Mouse (Mus musculus): Measurements from ENCODE around the gene Ptk7. TPM values are rescaled to one million over a fixed set of nuclear protein-coding genes. Genes with fewer than 3 reads are reported as not detected.

The Ptk7 gene
- polyA plus RNA-seq, 1 experiment from 2014 or later = 15.3 TPM

- DNase-seq (ENCODE audit: low spot score) (peak; percentile 86), ATAC-seq (no peak; the same call in 1 of the 2 replicates)
- Histone ChIP-seq H3K27ac (ENCODE audit: low read depth, low read length) (peak overlapping the region; percentile 74), H3K9me3 (replicated peaks; ENCODE audit: control insufficient read depth, low read length) (no peaks in the 10 kb centered on the region), H3K9ac (ENCODE audit: low read length) (peak overlapping the region; percentile 77), H3K4me3 (ENCODE audit: low read depth, low read length) (peak overlapping the region; percentile 72), H3K27me3 (replicated peaks; ENCODE audit: control insufficient read depth, insufficient read depth, low read length) (no peaks in the 10 kb centered on the region), H3K36me3 (ENCODE audit: control insufficient read depth, insufficient read depth, low read length) (peaks cover 27% of the 10 kb centered on the region), H3K4me2 (ENCODE audit: low read length) (peak overlapping the region; percentile 86), H3K4me1 (ENCODE audit: control insufficient read depth, insufficient read depth, low read length) (peaks cover 21% of the 10 kb centered on the region)
- 0% methylated on average over 19 of the region's 19 CpGs for WGBS
Observed at GRCm38 (mm10) chr17:46646322-46646662, 17.0 kb upstream of the Ptk7 start.

- DNase-seq (ENCODE audit: low spot score) = peak; percentile 98
- ATAC-seq = peak; percentile 73
- Histone ChIP-seq H3K4me3 (ENCODE audit: low read depth, low read length) (peak within 1 kb of the TSS; percentile 72), H3K4me2 (ENCODE audit: low read length) (peak within 1 kb of the TSS; percentile 86), H3K9ac (ENCODE audit: low read length) (peak within 1 kb of the TSS; percentile 77), H3K9me3 (replicated peaks; ENCODE audit: control insufficient read depth, low read length) (no peaks in the 10 kb centered on the region), H3K36me3 (ENCODE audit: control insufficient read depth, insufficient read depth, low read length) (peaks cover 32% of the 10 kb centered on the region), H3K27ac (ENCODE audit: low read depth, low read length) (peak within 1 kb of the TSS; percentile 74), H3K4me1 (ENCODE audit: control insufficient read depth, insufficient read depth, low read length) (peaks cover 15% of the 10 kb centered on the region), H3K27me3 (replicated peaks; ENCODE audit: control insufficient read depth, insufficient read depth, low read length) (no peaks in the 10 kb centered on the region)
- WGBS = under 1% methylated on average over 53 of the region's 53 CpGs
Observed at GRCm38 (mm10) chr17:46645561-46646321, 16.4 kb upstream of the Ptk7 start, which contains the start of the genes Klc4 and Mrpl2. Gene Klc4, minus strand, starts transcription at chr17:46646022. Gene Mrpl2, plus strand, starts transcription at chr17:46646229.

DNA sequence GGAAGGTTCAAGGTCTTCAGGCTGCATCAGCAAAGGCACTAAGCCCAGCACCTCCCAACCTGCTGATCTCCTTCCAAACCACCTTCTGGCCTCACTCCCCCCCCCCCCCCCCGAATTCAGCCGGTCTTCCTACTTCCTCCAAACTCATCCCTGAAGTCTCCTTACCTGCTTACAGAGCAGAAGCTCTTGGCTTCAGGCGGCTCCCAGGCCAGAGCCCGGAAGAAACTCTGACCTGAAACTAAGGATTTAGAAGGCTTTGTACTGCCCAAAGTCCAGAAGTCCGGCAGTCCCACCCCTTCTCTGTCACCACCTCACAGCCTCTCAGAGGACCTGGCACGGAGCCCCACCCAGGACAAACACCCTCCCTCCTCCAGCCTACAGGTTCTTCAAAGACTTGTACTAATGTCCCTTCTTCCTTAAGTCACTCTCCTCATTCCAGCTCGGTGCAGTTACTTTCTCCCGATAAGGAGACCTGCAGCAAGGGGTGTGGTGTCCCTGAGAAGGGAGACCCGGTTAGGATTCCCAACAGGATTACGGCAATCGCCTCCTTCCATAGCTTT lies 15.7 kb upstream of the Ptk7 start:
- peaks cover 15% of the 10 kb centered on the region for H3K4me1 ChIP-seq (ENCODE audit: control insufficient read depth, insufficient read depth, low read length)

DNA sequence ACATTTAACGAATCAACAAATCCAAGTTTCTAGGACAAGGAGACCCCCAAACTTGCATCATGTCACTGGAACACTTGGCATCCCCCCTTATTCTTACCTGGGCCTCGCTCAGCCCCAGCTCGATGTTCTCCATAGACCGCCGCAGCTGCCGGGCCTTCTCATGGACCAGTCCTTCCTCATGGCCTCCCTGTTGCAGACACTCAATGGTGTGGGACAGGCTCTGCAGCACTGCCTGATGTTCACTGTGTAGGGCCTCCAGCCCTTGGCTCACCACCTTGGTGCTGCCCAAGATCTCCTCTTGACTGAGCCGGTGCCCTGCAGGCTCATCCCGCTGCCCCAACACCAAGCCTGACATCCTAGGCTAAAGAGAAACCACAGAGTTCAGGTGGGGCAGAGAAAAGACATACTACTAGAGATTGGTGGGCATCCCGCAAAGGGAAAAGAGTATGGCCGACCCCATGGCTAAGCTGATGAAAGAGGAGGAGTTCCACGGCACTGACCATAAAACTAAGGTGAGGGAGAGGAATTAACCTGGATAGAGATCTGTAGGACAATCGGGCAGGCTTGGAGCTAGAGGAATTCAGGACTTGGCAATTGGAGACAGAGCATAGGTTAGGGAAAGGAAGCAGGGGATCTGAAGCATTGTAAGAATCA lies 15.0 kb upstream of the Ptk7 start:
- Histone ChIP-seq H3K4me2 (ENCODE audit: low read length) (peak overlapping the region; percentile 79), H3K36me3 (ENCODE audit: control insufficient read depth, insufficient read depth, low read length) (peaks cover 45% of the 10 kb centered on the region), H3K27ac (ENCODE audit: low read depth, low read length) (no peak overlapping the region), H3K9ac (ENCODE audit: low read length) (peak overlapping the region; percentile 68; the same call in 1 of the 2 replicates), H3K4me1 (ENCODE audit: control insufficient read depth, insufficient read depth, low read length) (peaks cover 12% of the 10 kb centered on the region), H3K9me3 (replicated peaks; ENCODE audit: control insufficient read depth, low read length) (no peaks in the 10 kb centered on the region), H3K4me3 (ENCODE audit: low read depth, low read length) (0 out of 2 replicates have a peak overlapping the region, but pooled peaks have one; percentile 72), H3K27me3 (replicated peaks; ENCODE audit: control insufficient read depth, insufficient read depth, low read length) (no peaks in the 10 kb centered on the region)
- WGBS = 91% methylated on average over 12 of the region's 12 CpGs
- DNase-seq (ENCODE audit: low spot score) (no peak), ATAC-seq (no peak)

More for the DNA sequence above, 15.7 kb upstream of the Ptk7 start:
- Histone ChIP-seq H3K27ac (ENCODE audit: low read depth, low read length) (no peak overlapping the region), H3K27me3 (replicated peaks; ENCODE audit: control insufficient read depth, insufficient read depth, low read length) (no peaks in the 10 kb centered on the region), H3K4me3 (ENCODE audit: low read depth, low read length) (peak overlapping the region; percentile 72), H3K9me3 (replicated peaks; ENCODE audit: control insufficient read depth, low read length) (no peaks in the 10 kb centered on the region), H3K9ac (ENCODE audit: low read length) (peak overlapping the region; percentile 68), H3K36me3 (ENCODE audit: control insufficient read depth, insufficient read depth, low read length) (peaks cover 39% of the 10 kb centered on the region), H3K4me2 (ENCODE audit: low read length) (peak overlapping the region; percentile 79)
- no peak for DNase-seq (ENCODE audit: low spot score)
- WGBS = 5% methylated on average over 11 of the region's 11 CpGs
- no peak for ATAC-seq

DNA sequence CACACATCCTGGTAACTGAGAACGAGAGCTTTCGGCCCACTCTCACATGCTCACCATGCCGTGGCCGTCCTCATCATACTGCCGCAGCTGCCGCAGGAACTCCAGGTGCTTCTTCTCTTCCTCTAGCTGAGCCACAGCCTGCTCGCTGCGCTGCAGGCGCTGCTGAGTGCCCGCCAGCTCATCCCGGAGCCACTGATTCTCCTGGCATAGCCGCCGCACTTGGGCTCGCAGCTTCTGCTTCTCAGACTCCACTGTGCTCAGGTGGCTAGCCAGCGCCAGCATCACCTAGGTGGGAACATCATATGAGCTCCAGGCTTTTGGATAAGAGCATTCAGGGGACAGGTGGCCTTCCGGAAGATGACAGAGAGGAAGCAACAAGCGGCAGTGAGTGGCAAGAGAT lies 12.8 kb upstream of the Ptk7 start:
- Histone ChIP-seq H3K4me1 (ENCODE audit: control insufficient read depth, insufficient read depth, low read length) (peaks cover 12% of the 10 kb centered on the region), H3K27ac (ENCODE audit: low read depth, low read length) (no peak overlapping the region), H3K9me3 (replicated peaks; ENCODE audit: control insufficient read depth, low read length) (no peaks in the 10 kb centered on the region), H3K36me3 (ENCODE audit: control insufficient read depth, insufficient read depth, low read length) (peaks cover 46% of the 10 kb centered on the region), H3K4me3 (ENCODE audit: low read depth, low read length) (no peak overlapping the region), H3K4me2 (ENCODE audit: low read length) (no peak overlapping the region), H3K27me3 (replicated peaks; ENCODE audit: control insufficient read depth, insufficient read depth, low read length) (no peaks in the 10 kb centered on the region), H3K9ac (ENCODE audit: low read length) (no peak overlapping the region)
- 93% methylated on average over 17 of the region's 17 CpGs for WGBS
- no peak for DNase-seq (ENCODE audit: low spot score)
- no peak for ATAC-seq

DNA sequence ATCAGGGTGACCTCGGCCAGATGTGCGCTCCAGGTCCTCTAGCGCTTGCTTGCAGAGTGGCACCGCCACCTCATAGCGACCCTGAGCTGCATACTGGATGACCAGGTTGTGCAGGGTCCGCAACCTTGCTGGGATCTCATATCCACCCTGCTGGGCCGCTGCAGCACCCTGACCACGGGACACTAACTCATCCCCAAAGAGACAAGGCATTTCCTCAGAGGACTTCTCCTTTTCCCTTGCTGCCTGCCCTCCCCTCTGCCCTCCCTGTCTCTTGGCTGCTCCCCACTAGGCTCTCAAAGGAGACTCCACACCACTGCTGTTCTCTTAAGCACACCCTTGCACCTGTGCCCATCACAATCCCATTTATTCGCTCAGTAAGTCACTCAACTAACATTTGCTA lies 10.6 kb upstream of the Ptk7 start:
- no peak overlapping the region for H3K9ac ChIP-seq (ENCODE audit: low read length)

GRCm38 (mm10) chr17:46636831-46637523 lies 7.7 kb upstream of the Ptk7 start:
- no peak overlapping the region for H3K4me3 ChIP-seq (ENCODE audit: low read depth, low read length)
- peaks cover 7% of the 10 kb centered on the region; the same call in 1 of the 2 replicates for H3K4me1 ChIP-seq (ENCODE audit: control insufficient read depth, insufficient read depth, low read length)
- peaks cover 69% of the 10 kb centered on the region for H3K36me3 ChIP-seq (ENCODE audit: control insufficient read depth, insufficient read depth, low read length)
- ATAC-seq (peak; percentile 79), DNase-seq (ENCODE audit: low spot score) (peak; percentile 90)
- WGBS = 15% methylated on average over 15 of the region's 15 CpGs
- peak overlapping the region; percentile 61; the same call in 1 of the 2 replicates for H3K27ac ChIP-seq (ENCODE audit: low read depth, low read length)
- H3K4me2 ChIP-seq (ENCODE audit: low read length) = peak overlapping the region; percentile 33
- H3K9me3 ChIP-seq (replicated peaks; ENCODE audit: control insufficient read depth, low read length) = no peaks in the 10 kb centered on the region
- no peaks in the 10 kb centered on the region for H3K27me3 ChIP-seq (replicated peaks; ENCODE audit: control insufficient read depth, insufficient read depth, low read length)
- H3K9ac ChIP-seq (ENCODE audit: low read length) = no peak overlapping the region; the same call in 1 of the 2 replicates

More for the DNA sequence above, 10.6 kb upstream of the Ptk7 start:
- H3K27me3 ChIP-seq (replicated peaks; ENCODE audit: control insufficient read depth, insufficient read depth, low read length) = no peaks in the 10 kb centered on the region
- no peak for DNase-seq (ENCODE audit: low spot score)
- ATAC-seq = no peak
- peaks cover 11% of the 10 kb centered on the region for H3K4me1 ChIP-seq (ENCODE audit: control insufficient read depth, insufficient read depth, low read length)
- no peak overlapping the region for H3K27ac ChIP-seq (ENCODE audit: low read depth, low read length)
- no peak overlapping the region for H3K4me3 ChIP-seq (ENCODE audit: low read depth, low read length)
- H3K36me3 ChIP-seq (ENCODE audit: control insufficient read depth, insufficient read depth, low read length) = peaks cover 55% of the 10 kb centered on the region
- H3K9me3 ChIP-seq (replicated peaks; ENCODE audit: control insufficient read depth, low read length) = no peaks in the 10 kb centered on the region
- no peak overlapping the region for H3K4me2 ChIP-seq (ENCODE audit: low read length)
- 72% methylated on average over 9 of the region's 9 CpGs for WGBS

- H3K4me3 ChIP-seq (ENCODE audit: low read depth, low read length) = peak overlapping the region; percentile 90
- no peaks in the 10 kb centered on the region for H3K9me3 ChIP-seq (replicated peaks; ENCODE audit: control insufficient read depth, low read length)
- 13% methylated on average over 12 of the region's 12 CpGs for WGBS
- no peak for DNase-seq (ENCODE audit: low spot score)
- peaks cover 14% of the 10 kb centered on the region for H3K4me1 ChIP-seq (ENCODE audit: control insufficient read depth, insufficient read depth, low read length)
- no peaks in the 10 kb centered on the region for H3K27me3 ChIP-seq (replicated peaks; ENCODE audit: control insufficient read depth, insufficient read depth, low read length)
- peak overlapping the region; percentile 82 for H3K27ac ChIP-seq (ENCODE audit: low read depth, low read length)
- peak overlapping the region; percentile 92 for H3K9ac ChIP-seq (ENCODE audit: low read length)
- peak; percentile 6 for ATAC-seq
- peak overlapping the region; percentile 70 for H3K4me2 ChIP-seq (ENCODE audit: low read length)
- H3K36me3 ChIP-seq (ENCODE audit: control insufficient read depth, insufficient read depth, low read length) = peaks cover 39% of the 10 kb centered on the region
Observed at GRCm38 (mm10) chr17:46629685-46630441, 559 bp upstream of the Ptk7 start.
